Mouse (Mus musculus) G1E (cell line): ENCODE data around the gene Itsn1.

Experiments
- CTCF ChIP-seq: IDR thresholded peaks from 2 replicates; pipeline ENCODE4 v1.5.1; 2012; ENCODE audit warnings: low read depth, low read length, inconsistent platforms, mixed read lengths
- GATA1 ChIP-seq: IDR thresholded peaks from 2 replicates; pipeline ENCODE4 v1.6.1; 2012; ENCODE audit warnings: borderline replicate concordance, low read length, inconsistent platforms, mixed read lengths
- GATA2 ChIP-seq: IDR thresholded peaks from 2 replicates; pipeline ENCODE4 v1.6.1; 2012; ENCODE audit warnings: low read depth, low read length, inconsistent platforms, borderline replicate concordance
- POLR2AphosphoS5 ChIP-seq: IDR thresholded peaks from 2 replicates; pipeline ENCODE4 v1.6.1; 2012; ENCODE audit warnings: low read depth, low read length, inconsistent platforms; ENCODE audit not compliant: insufficient replicate concordance
- TAL1 ChIP-seq: conservative IDR thresholded peaks from 2 replicates; pipeline ENCODE4 v1.6.1; 2012; ENCODE audit warnings: low read depth, low read length, inconsistent platforms, mixed read lengths

GRCm38 (mm10) chr16:91767165-91767701, 38.2 kb downstream of the Itsn1 start:
- TF ChIP-seq GATA2 (no peak), CTCF (no peak), TAL1 (no peak), POLR2AphosphoS5 (no peak), GATA1 (no peak)
